Comparison of ENCODE assay signal across 20 mouse cellular contexts in genomic region chr6:7783059-7783458, GRCm38 (mm10).
DNase-seq lines count a peak whose midpoint lies in the region; ATAC-seq and TF ChIP-seq lines count a peak whose summit lies in the region.
"Had no signal": no experiment of that assay in that cellular context is flagged by ENCODE, and none has a peak within 500 bp of the region (broad histone marks: within the 10 kb centered on the region; RNA-seq: fewer than 3 reads in every experiment).

No protein-coding gene starts in this region.

- peak; percentile 14 for DNase-seq in 416B (ENCODE audit: low read depth)
- DNase-seq in G1E (ENCODE audit: low spot score): no peak
- no peak for DNase-seq in ovary, postnatal 14 days (ENCODE audit: low spot score)
- no peak for DNase-seq in adrenal gland, postnatal 25 days
- no peak for DNase-seq in heart, adult 18-20 months
- DNase-seq: adrenal gland, adult 8-10 months; cerebellum, adult 8-10 months; gastrocnemius, postnatal 36 days; kidney, adult 18-20 months; kidney, postnatal 25 days; right cerebral cortex, postnatal 14 days; thymus, adult 18-20 months had no signal

- H3K36me3 ChIP-seq in G1E (replicated peaks): no peaks in the 10 kb centered on the region
- no peaks in the 10 kb centered on the region for H3K36me3 ChIP-seq in liver, embryonic 16.5 days (ENCODE audit: control insufficient read depth, insufficient read depth)
- H3K36me3 ChIP-seq: embryonic facial prominence, embryonic 15.5 days; neural tube, embryonic 13.5 days had no signal

- no peak overlapping the region for H3K9ac ChIP-seq in liver, embryonic 16.5 days (ENCODE audit: low read depth, low read length)
- H3K9ac ChIP-seq: embryonic facial prominence, embryonic 15.5 days; forebrain, embryonic 13.5 days; neural tube, embryonic 13.5 days had no signal

- H3K4me1 ChIP-seq in G1E (ENCODE audit: insufficient read depth, low read depth, low read length): peaks cover 29% of the 10 kb centered on the region
- peaks cover 21% of the 10 kb centered on the region for H3K4me1 ChIP-seq in liver, embryonic 16.5 days (ENCODE audit: control insufficient read depth, low read depth, low read length)
- H3K4me1 ChIP-seq: embryonic facial prominence, embryonic 15.5 days; forebrain, embryonic 13.5 days; neural tube, embryonic 13.5 days had no signal

- peak overlapping the region; percentile 74 for H3K27ac ChIP-seq in liver, embryonic 16.5 days (ENCODE audit: low read length)
- H3K27ac ChIP-seq: embryonic facial prominence, embryonic 15.5 days; forebrain, embryonic 13.5 days; neural tube, embryonic 13.5 days had no signal

- no peak for TF ChIP-seq CTCF in G1E (IDR thresholded peaks at IDR 0.05; ENCODE audit: low read depth, low read length)

- ATAC-seq in G1E (ENCODE audit: extremely low read depth, insufficient number of reproducible peaks, low FRiP score, poor library complexity, severe bottlenecking): peak; percentile 63
- ATAC-seq in erythroid progenitor cell, adult 5-6 weeks (replicated peaks; ENCODE audit: low FRiP score, poor library complexity, severe bottlenecking): peak; percentile 60
- peak; percentile 86 for ATAC-seq in liver, embryonic 16.5 days (ENCODE audit: low read depth)
- ATAC-seq: CD4-positive, CD25-positive, alpha-beta regulatory T cell, adult 4 months; forebrain, embryonic 13.5 days; lung, postnatal 0 days had no signal

- 8% methylated on average over 1 of the region's 1 CpGs for WGBS in liver, embryonic 16.5 days (ENCODE audit: insufficient replicate concordance)

- H3K9me3 ChIP-seq in G1E (replicated peaks): no peaks in the 10 kb centered on the region
- no peaks in the 10 kb centered on the region for H3K9me3 ChIP-seq in liver, embryonic 16.5 days (replicated peaks; ENCODE audit: control insufficient read depth, low read length)
- H3K9me3 ChIP-seq: embryonic facial prominence, embryonic 15.5 days; forebrain, embryonic 13.5 days; neural tube, embryonic 13.5 days had no signal

- no peak overlapping the region for H3K4me3 ChIP-seq in G1E (ENCODE audit: low read depth, low read length)
- H3K4me3 ChIP-seq in liver, embryonic 16.5 days (ENCODE audit: low read depth, low read length): no peak overlapping the region
- H3K4me3 ChIP-seq: embryonic facial prominence, embryonic 15.5 days; forebrain, embryonic 13.5 days; neural tube, embryonic 13.5 days had no signal

- H3K4me2 ChIP-seq in liver, embryonic 16.5 days (ENCODE audit: low read depth, low read length): no peak overlapping the region
- H3K4me2 ChIP-seq: embryonic facial prominence, embryonic 15.5 days; forebrain, embryonic 13.5 days; heart, embryonic 11.5 days; neural tube, embryonic 13.5 days had no signal

- no peaks in the 10 kb centered on the region for H3K27me3 ChIP-seq in G1E (ENCODE audit: insufficient read depth, low read length)
- no peaks in the 10 kb centered on the region for H3K27me3 ChIP-seq in liver, embryonic 16.5 days (ENCODE audit: control insufficient read depth, insufficient read depth, low read depth, low read length)
- H3K27me3 ChIP-seq: embryonic facial prominence, embryonic 15.5 days; forebrain, embryonic 13.5 days; neural tube, embryonic 13.5 days had no signal
